Mouse (Mus musculus) brain, embryonic 18.5 days (tissue): ENCODE data around the gene Gm28041.
"Not testable (repeated sequence)": the region's sequence is repeated elsewhere in the genome, so short reads cannot be mapped to it uniquely, and the experiment has no call there.

ENCODE experiments used
- DNase-seq: peaks from one replicate; pipeline ENCODE4 v3.0.0-alpha.2; 2012; ENCODE audit warnings: low read depth, low spot score

Gene Gm28041

DNA sequence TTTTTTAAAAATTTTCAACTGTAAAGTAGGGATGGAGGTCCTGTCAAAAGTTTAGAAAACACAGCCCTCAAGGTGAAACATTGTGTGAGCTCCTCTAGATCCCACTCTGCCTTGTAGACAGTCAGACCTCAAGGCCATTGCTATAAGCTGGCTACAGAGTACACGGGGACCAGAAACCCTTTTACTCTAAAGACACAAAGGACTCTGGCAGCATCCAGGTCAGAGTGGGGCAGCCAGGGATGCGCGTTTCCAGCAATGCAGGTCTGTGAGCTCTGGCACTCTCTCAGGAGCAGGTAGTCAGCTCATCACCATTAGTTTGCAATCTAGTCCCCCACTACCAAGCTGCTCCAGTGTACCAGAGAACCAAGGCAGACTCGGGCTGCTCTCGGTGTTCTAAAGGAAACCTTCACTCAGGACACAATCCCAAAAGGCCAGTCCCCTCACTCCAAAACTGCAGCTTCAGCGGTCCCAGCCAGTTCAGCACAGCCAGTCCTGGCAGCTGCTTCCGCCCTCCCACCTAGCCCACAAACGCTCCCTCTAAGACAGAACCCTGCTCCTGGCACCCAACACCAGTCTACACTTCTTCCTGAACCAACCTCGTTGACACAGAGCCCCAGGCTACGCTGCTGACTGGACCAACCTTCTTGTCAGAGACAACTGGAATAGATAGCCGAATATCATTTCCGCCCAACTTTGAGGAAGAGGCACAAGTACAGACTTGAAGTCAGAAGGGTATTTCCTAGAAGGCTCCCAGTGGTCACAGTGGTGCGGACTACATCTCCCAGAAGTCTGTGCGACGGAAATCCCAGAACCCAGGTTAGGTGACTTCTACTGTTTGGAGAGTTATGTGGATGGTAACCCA, at the start of gene Gm28041, which contains the start of gene Zfp456:
Gene Gm28041 (minus strand): TSS at position 684 of the 862 bp plus-strand sequence.
Gene Zfp456 (minus strand): TSS at position 761 of the 862 bp plus-strand sequence.
- DNase-seq: not testable (repeated sequence)

DNA sequence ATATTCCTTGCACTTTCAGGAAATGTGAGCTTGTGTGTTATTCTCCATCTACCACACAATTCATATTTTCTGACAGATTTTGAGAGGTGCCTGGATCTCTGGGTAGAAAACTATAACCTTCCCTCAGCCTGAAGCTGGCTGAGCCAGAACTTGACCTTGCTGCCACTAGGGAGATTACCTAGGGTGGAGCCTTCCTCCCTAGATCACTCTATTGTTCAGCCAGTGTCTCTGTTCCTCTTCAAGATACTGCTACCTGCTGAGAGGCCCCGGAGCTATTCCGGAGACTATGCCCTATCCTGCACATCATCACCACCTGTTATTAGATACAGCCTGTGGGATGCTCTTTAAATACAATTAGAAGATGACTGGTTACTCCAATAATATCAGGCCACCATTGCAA, 47.0 kb upstream of the Gm28041 start:
- not testable (repeated sequence) for DNase-seq

DNA sequence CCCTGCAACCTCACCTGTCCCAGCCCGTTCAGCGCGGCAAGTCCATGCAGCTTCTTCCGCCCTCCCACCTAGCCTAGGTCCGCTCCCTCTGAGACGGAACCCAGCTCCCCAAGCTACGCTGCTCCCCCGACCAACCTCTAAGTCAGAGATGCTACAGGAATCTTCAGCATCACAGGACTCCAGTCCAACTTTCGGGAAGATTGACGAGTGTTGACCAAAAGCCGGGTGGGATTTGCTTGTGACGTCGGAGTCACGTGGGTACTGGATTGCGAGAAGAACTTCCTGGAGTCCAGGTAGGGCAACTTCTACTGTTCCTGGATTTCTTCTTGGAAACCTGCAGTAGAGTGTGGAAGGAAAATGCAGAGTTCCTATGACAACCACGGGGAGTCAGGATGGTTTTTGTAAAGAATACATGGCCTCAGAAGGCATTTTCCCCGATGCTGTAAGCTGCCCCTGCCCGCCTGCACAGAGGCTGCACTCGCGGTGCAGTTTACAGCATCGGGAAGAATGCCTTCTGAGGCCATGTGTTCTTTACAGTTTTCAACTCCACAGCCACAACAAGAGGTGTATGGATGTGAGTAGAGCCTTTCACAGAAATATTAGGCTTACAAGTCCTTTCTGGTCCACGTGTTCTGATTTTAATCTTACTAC, 45.8 kb upstream of the Gm28041 start, which contains the start of gene Zfp459:
Gene Zfp459 (minus strand): TSS at position 212 of the 651 bp plus-strand sequence.
- DNase-seq: no peak

DNA sequence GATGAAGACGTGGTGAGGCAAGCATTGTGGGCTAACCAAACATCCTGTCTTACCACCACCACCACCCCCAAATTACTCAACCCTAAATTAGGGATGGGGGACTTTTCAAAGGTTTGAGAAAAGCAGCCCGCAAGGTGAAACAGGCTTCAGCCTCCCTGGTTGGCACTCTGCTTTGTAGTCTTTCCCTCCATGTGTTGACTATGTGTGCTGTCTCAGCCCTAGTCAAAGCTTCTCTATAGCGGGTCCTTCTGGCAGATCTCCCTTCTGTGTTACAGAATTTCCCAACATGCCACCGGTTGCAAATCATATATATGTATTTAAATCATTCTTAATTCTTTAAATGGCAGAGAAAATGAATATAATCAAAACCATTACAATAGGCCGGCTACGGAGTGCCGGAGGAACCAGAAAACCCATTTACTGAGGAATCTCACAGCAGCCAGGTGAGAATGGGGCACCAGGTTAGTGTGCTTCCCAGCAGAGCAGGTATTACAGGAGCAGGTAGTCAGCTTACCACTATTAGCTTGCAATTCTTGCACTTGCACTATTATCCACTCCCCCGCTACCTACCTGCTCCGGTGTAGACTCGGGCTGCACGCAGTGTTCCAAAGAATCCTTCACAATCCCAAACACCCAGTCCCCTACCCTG, 45.1 kb upstream of the Gm28041 start:
- no peak for DNase-seq

DNA sequence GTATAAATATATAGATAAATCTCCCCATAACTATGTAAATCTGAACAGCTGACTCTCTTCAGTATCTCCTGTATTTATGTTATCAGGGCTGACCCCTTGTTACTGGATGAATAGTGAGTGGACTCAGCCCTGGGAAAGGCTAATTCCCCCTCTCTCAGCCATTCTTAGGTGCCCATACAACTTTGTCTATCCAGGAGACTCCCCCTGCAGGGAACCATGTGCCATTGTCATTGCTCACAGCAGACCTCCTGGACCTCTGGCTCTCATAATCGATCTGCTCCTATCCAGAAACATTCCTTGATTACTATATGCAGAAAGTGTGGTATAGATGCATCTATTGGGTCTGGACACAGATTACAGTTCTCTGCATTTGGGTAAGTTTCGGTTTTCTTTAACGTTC, 41.3 kb upstream of the Gm28041 start:
- no peak for DNase-seq

DNA sequence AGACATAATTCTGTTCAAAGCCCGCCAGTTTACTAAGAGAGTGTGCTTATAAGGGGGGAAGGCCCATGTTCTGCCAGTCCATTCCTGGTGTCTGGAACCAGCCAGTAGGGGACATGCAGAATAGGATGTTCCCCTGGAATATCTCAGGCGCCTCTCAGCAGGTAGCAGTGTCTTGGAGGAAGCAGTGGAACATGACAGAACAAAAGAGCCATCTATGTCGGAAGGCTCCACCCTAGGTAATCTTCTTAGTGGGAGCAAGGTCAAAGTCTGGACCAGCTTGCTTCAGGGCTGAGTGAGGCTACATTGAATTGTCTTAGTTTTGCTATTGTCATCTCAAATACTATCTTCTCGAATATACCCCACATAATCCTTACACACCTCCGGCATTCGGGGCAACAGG, 40.2 kb upstream of the Gm28041 start:
- no peak for DNase-seq

DNA sequence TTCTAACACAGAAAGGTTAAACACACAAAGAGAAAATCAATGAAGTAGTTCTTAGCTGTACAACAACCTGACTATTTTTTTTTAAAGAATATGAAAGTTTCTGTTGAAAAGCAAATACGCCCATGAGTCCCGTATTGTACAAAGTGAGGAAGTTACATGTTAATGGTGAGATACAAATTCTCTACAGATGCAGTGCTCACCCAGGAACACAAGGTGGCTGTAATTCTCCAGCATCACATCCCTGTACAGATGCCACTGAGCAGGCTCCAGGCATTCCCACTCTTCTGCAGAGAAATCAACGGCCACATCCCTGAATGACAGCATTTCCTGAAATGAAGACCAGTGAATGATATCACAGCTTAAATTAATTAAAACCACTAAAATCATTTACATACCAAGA, 38.1 kb upstream of the Gm28041 start:
- not testable (repeated sequence) for DNase-seq

DNA sequence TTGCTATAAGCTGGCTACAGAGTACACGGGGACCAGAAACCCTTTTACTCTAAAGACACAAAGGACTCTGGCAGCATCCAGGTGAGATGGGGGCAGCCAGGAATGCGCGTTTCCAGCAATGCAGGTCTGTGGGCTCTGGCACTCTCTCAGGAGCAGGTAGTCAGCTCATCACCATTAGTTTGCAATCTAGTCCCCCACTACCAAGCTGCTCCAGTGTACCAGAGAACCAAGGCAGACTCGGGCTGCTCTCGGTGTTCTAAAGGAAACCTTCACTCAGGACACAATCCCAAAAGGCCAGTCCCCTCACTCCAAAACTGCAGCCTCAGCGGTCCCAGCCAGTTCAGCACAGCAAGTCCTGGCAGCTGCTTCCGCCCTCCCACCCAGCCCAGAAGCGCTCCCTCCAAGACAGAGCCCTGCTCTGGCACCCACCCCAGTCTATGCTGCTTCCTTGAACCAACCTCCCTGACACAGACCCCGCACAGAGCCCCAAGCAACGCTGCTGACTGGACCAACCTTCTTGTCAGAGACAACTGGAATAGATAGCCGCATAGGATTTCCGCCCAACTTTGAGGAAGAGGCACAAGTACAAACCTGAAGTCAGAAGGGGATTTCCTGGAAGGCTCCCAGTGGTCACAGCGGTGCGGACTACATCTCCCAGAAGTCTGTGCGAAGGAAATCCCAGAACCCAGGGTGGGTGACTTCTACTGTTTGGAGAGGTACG, 23.8 kb upstream of the Gm28041 start, which contains the start of gene Zfp429:
Gene Zfp429 (minus strand): TSS at position 637 of the 721 bp plus-strand sequence.
- not testable (repeated sequence) for DNase-seq

DNA sequence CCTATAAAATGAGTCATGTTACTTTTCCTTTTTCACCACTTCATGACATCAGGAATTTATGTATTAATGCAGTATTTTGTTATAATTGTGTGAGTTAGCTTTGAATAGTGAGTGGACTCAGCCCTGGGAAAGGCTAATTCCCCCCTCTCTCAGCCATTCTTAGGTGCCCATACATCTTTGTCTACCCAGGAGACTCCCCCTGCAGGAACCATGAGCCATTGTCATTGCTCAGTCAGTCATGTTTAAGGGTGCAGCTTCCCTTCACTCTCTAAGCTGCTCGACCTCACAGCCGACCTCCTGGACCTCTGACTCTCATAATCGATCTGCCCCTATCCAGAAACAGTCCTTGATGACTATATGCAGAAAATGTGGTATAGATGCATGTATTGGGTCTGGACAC, 722 bp upstream of the Gm28041 start:
- DNase-seq: not testable (repeated sequence)

DNA sequence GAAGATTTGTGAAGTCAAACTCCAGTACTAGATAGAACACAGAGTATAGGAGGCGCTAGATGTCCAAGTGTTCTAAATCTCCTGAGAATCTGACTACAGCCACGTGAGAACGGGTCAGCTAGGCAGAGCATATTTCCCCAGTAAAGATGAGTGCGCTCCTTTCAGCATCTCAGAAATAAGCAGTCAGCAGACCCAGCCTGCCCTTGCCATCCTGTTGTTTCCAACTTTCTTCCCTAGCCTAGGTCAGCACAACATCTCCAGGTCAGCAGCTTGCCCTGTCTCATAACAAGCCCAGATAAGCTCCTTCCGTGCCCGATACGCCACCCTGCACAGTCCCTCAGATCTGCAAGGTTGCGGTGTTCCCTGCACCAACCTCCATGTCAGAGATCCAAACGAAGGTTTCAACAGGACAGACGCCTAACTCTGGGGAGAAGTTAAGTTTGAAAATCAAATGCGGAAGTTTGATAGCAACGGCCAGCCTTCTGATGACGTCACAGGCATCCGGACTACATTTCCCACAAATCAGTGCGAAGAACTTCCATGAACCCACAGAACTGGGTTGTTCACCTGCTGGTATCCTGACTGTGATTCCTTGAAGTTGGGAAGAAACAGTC, 15.3 kb downstream of the Gm28041 start, which contains the start of the genes Gm28044 and Zfp953:
Gene Gm28044 (minus strand): TSS at position 406 of the 614 bp plus-strand sequence.
Gene Zfp953 (minus strand): TSS at position 475 of the 614 bp plus-strand sequence.
- peak; percentile 74 for DNase-seq

DNA sequence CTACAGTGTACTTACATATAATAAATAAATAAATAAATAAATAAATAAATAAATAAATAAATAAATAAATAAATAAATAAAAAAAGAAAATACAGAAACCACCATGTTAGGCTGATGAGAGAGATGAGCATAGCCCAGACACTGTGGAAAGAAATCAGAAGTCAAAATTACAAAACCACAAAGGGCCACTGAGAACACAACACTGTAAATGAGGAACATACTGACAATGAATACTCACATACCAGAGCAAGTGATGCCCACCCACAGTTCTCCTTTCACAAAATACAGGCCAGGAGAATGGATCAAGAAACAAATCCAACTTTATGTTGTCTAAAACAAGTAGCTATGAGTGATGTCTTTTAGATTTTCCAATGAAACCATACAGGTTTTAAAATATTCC, 23.7 kb downstream of the Gm28041 start:
- DNase-seq: no peak

DNA sequence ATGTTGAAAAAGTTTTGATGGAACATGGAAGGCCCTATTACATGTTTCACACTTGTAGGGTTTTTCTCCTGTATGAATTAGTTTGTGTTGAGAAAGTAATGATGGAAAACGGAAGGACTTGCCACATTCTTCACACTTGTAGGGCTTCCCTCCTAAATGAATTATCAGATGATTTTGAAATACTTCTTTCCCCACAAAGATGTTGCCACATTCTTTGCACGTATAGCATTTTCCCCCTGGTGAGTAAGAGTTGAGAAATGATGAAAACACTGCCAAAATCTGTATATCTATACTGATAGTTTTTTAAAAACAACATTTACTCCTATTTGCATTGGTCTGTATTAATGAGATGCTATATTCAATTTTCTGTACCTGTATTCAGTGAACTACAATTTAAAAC, 32.1 kb downstream of the Gm28041 start:
- no peak for DNase-seq

DNA sequence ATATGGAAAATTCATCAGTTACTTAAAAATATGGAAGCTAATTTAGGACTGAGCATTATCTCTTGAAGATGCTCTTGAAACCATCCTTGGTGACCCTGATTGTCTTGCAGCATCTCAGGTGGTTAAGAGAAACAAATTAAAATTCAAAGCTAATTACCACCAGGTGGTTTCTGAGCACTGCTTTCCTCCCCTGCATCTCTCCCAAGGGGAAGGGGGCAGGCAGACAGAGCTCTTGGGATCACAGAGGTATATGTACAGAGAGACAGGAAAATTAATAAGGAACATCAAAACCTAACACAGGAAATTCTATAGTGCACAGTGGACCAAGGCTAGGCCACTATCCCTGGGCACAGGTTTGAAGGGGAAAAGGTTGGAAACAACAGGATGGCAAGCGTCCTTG, 42.7 kb downstream of the Gm28041 start:
- no peak for DNase-seq

DNA sequence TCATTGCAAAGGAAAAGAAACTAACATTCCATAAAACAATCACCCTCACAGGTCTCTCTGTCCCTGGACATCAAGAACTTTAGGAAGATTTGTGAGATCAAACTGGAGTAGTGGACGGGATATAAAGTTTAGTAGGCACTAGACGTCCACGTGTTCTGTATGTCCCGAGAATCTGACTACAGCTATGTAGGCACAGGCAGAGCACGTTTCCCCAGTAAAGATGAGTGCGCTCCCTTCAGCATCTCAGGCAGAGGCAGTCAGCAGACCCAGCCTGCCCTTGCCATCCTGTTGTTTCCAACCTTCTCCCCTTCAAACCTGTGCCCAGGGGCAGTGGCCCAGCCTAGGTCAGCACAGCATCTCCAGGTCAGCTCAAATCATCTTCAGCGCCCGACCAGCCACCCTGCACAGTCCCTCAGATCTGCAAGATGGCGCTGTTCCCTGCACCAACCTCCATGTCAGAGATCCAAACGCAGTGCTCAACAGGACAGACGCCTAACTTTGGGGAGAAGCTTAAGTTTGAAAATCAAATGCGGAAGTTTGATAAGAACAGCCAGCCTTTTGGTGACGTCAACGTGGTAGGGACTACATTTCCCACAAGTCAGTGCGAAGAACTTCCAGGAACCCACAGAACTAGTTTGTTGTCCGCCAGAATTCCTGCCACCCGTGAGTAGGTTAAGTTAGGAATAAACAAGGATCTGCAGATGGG, 43.4 kb downstream of the Gm28041 start, which contains the start of gene Zfp595:
Gene Zfp595 (minus strand): TSS at position 552 of the 706 bp plus-strand sequence.
- peak; percentile 60 for DNase-seq

DNA sequence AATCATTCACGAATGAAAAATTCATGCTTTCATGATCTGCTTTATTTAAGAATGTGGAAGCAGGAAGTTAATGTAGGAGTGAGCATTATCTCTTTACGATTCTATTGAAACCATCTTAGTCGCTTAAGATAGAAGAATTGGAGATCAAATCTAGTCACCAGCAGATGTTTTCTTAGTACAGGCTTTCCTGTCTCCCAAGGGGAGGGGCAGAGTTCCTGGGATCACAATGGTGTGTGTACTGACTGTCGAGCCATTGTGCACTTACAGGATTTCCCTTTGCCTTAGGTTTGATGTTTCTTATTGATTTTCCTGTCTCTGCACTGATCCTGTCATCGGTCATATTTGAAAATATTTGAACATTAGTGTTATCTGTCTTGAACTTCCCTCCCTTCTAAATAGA, 68.8 kb downstream of the Gm28041 start:
- no peak for DNase-seq

DNA sequence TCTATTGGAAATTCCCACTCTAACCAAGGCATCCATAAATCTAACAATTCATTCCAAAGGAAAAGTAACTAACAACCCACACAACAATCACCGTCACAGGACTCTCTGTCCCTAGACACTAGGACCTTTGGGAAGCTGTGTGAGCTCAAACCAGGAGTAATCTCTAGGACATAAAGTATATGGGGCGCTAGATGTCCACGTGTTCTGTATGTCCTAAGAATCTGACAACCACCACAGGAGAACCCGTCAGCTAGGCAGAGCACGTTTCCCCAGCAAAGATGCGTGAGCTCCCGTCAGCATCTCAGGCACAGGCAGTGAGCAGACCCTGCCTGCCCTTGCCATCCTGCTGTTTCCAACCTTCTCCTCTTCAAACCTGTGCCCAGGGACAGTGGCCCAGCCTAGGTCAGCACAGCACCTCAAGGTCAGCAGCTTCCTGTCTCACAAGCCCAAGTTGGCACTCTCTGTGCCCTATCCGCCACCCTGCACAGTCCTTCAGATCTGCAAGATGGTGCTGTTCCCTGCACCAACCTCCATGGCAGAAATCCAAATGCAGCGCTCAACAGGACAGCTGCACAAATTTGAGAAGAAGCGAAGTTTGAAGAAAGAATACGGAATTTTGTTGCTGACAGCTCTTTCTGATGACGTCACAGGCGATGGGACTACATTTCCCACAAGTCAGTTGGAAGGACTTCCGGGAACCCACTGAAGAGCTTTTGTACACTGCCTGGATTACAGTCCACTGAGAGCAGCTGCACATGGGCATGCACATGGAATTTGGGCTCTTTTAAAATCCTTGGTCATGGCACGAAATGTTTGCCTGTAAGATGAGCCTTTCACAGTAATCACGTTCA, 69.5 kb downstream of the Gm28041 start, which contains the start of gene Zfp457:
Gene Zfp457 (minus strand): TSS at position 664 of the 851 bp plus-strand sequence.
- peak; percentile 89 for DNase-seq
